Mouse (Mus musculus) midbrain, embryonic 13.5 days (tissue): ENCODE results near the gene B230217C12Rik. TPM values are rescaled to one million over a fixed set of nuclear protein-coding genes. Genes with fewer than 3 reads are reported as not detected.

ENCODE experiments used
- ATAC-seq: fragments of 200-750 bp; cut with Nextera tagmentation; 2 replicates; pipeline ENCODE4 v1.8.0; 2017; ENCODE audit warnings: mild to moderate bottlenecking, moderate TSS enrichment, moderate library complexity
- H3K27ac ChIP-seq: fragments of 300-500 bp; sonication (generic); 2 replicates; pipeline ENCODE4 v1.5.1; 2015; ENCODE audit warnings: inconsistent platforms, mild to moderate bottlenecking, moderate library complexity
- H3K27me3 ChIP-seq: fragments of 300-500 bp; sonication (generic); 2 replicates; pipeline ENCODE4 v1.6.1; 2015; ENCODE audit warnings: mild to moderate bottlenecking, inconsistent platforms
- H3K36me3 ChIP-seq: fragments of 300-500 bp; sonication (generic); 2 replicates; pipeline ENCODE4 v1.6.1; 2015; ENCODE audit warnings: mild to moderate bottlenecking, inconsistent platforms
- H3K4me1 ChIP-seq: fragments of 300-500 bp; sonication (generic); replicated peaks from 2 replicates; pipeline ENCODE4 v1.6.1; 2015; ENCODE audit warnings: inconsistent platforms
- H3K4me2 ChIP-seq: fragments of 300-500 bp; sonication (generic); replicated peaks from 2 replicates; pipeline ENCODE4 v1.6.1; 2015; ENCODE audit warnings: moderate library complexity, mild to moderate bottlenecking, inconsistent platforms
- H3K4me3 ChIP-seq: fragments of 300-500 bp; sonication (generic); replicated peaks from 2 replicates; pipeline ENCODE4 v1.5.1; 2015; ENCODE audit warnings: mild to moderate bottlenecking, inconsistent platforms
- H3K9ac ChIP-seq: fragments of 300-500 bp; sonication (generic); replicated peaks from 2 replicates; pipeline ENCODE4 v1.6.1; 2015; ENCODE audit warnings: mild to moderate bottlenecking, inconsistent platforms
- H3K9me3 ChIP-seq: fragments of 300-500 bp; sonication (generic); 2 replicates; pipeline ENCODE4 v1.6.1; 2016; ENCODE audit warnings: mild to moderate bottlenecking, inconsistent platforms
- WGBS: fragments of 180-500 bp; shearing (Covaris S2); methylation state at CpG from one replicate; pipeline ENCODE4 v1.1.7; 2015; 5-methylcytosine and 5-hydroxymethylcytosine counted together
- polyA plus RNA-seq: library from polyadenylated mRNA; unstranded; fragments of >200 nt; fragmentation: Nextera tagmentation; extraction: Ambion mirVana; gene quantifications from 2 replicates; pipeline ENCODE4 v1.2.1, GENCODE M21; 2015

Gene B230217C12Rik
- polyA plus RNA-seq, 1 experiment from 2014 or later: 23.2 TPM

- no peaks in the 10 kb centered on the region for H3K9me3 ChIP-seq
- no peaks in the 10 kb centered on the region for H3K27me3 ChIP-seq
- H3K4me2 ChIP-seq: peak within 1 kb of the TSS; percentile 63
- peak within 1 kb of the TSS; percentile 90 for H3K27ac ChIP-seq
- WGBS: under 1% methylated on average over 37 of the region's 37 CpGs
- H3K36me3 ChIP-seq: no peaks in the 10 kb centered on the region
- peak within 1 kb of the TSS; percentile 59 for H3K4me3 ChIP-seq
- peak; percentile 96 for ATAC-seq
- H3K4me1 ChIP-seq: no peaks in the 10 kb centered on the region
- peak within 1 kb of the TSS; percentile 39 for H3K9ac ChIP-seq
These were observed 43.5 kb downstream of the B230217C12Rik start, which contains the start of gene Fbxo47 for GRCm38 (mm10) chr11:97883918-97884600. Fbxo47 (minus strand) TSS chr11:97884154.

GRCm38 (mm10) chr11:97884601-97885185 lies 44.1 kb downstream of the B230217C12Rik start:
- Histone ChIP-seq H3K9me3 (no peaks in the 10 kb centered on the region), H3K4me2 (peak overlapping the region; percentile 63), H3K36me3 (no peaks in the 10 kb centered on the region), H3K4me1 (no peaks in the 10 kb centered on the region), H3K27ac (peak overlapping the region; percentile 90), H3K9ac (0 out of 2 replicates have a peak overlapping the region, but pooled peaks have one; percentile 39), H3K27me3 (no peaks in the 10 kb centered on the region), H3K4me3 (peak overlapping the region; percentile 59)
- peak; percentile 29 for ATAC-seq
- WGBS: 31% methylated on average over 7 of the region's 7 CpGs

GRCm38 (mm10) chr11:97885296-97885915 lies 44.8 kb downstream of the B230217C12Rik start:
- no peak for ATAC-seq
- H3K36me3 ChIP-seq: no peaks in the 10 kb centered on the region
- H3K27me3 ChIP-seq: no peaks in the 10 kb centered on the region
- H3K9ac ChIP-seq: no peak overlapping the region
- 97% methylated on average over 2 of the region's 2 CpGs for WGBS
- no peaks in the 10 kb centered on the region for H3K4me1 ChIP-seq
- H3K27ac ChIP-seq: no peak overlapping the region
- H3K9me3 ChIP-seq: no peaks in the 10 kb centered on the region
- no peak overlapping the region for H3K4me2 ChIP-seq
- no peak overlapping the region for H3K4me3 ChIP-seq

- no peaks in the 10 kb centered on the region for H3K27me3 ChIP-seq
- no peaks in the 10 kb centered on the region for H3K9me3 ChIP-seq
- H3K4me1 ChIP-seq: no peaks in the 10 kb centered on the region
- no peak overlapping the region for H3K4me3 ChIP-seq
- 78% methylated on average over 5 of the region's 5 CpGs for WGBS
- H3K9ac ChIP-seq: no peak overlapping the region
- H3K4me2 ChIP-seq: no peak overlapping the region
- no peak overlapping the region for H3K27ac ChIP-seq
- no peak for ATAC-seq
- H3K36me3 ChIP-seq: no peaks in the 10 kb centered on the region
These were observed 51.2 kb downstream of the B230217C12Rik start for GRCm38 (mm10) chr11:97891821-97892220.

Other genes starting within 250 kb of the B230217C12Rik start
- gene Epop, start 211.1 kb upstream of the B230217C12Rik start, polyA plus RNA-seq: 3.0 and 4.2 TPM in 2 replicates
- 3.1 and 3.9 TPM in 2 replicates for gene Mllt6, start 177.4 kb upstream of the B230217C12Rik start, polyA plus RNA-seq
- gene Cisd3, start 155.0 kb upstream of the B230217C12Rik start, polyA plus RNA-seq: 14.4 and 16.1 TPM in 2 replicates
- gene Pcgf2, start 140.3 kb upstream of the B230217C12Rik start, polyA plus RNA-seq: 23.6 and 25.3 TPM in 2 replicates
- 503 and 505 TPM in 2 replicates for gene Psmb3, start 137.4 kb upstream of the B230217C12Rik start, polyA plus RNA-seq
- 3.7 and 4.0 TPM in 2 replicates for gene Pip4k2b, start 96.1 kb upstream of the B230217C12Rik start, polyA plus RNA-seq
- 19.0 and 19.6 TPM in 2 replicates for gene Cwc25, start 74.2 kb upstream of the B230217C12Rik start, polyA plus RNA-seq
- 0.81 and 1.1 TPM in 2 replicates for gene 1700001P01Rik, start 64.9 kb upstream of the B230217C12Rik start, polyA plus RNA-seq
- gene Rpl23, start 58.3 kb upstream of the B230217C12Rik start, polyA plus RNA-seq: 363 and 377 TPM in 2 replicates
- gene Lasp1, start 41.8 kb upstream of the B230217C12Rik start, polyA plus RNA-seq: 136 and 137 TPM in 2 replicates
- gene Fbxo47, start 43.4 kb downstream of the B230217C12Rik start, polyA plus RNA-seq: 0.59 and 0.74 TPM in 2 replicates
- gene Plxdc1, start 145.7 kb downstream of the B230217C12Rik start, polyA plus RNA-seq: 0.38 and 0.63 TPM in 2 replicates
- 8.0 and 10.5 TPM in 2 replicates for gene Arl5c, start 155.4 kb downstream of the B230217C12Rik start, polyA plus RNA-seq
- gene Cacnb1, start 182.3 kb downstream of the B230217C12Rik start, polyA plus RNA-seq: 49.8 and 51.8 TPM in 2 replicates
- gene Rpl19, start 185.9 kb downstream of the B230217C12Rik start, polyA plus RNA-seq: 699 and 710 TPM in 2 replicates
- gene Stac2, start 212.7 kb downstream of the B230217C12Rik start, polyA plus RNA-seq: 1.6 and 1.7 TPM in 2 replicates